Mouse (Mus musculus) right cerebral cortex, postnatal 14 days (tissue): ENCODE measurements around the gene Gm49711.
"Not testable (repeated sequence)": the region's sequence is repeated elsewhere in the genome, so short reads cannot be mapped to it uniquely, and the experiment has no call there.

Source experiments
- DNase-seq: peaks from one replicate; pipeline ENCODE4 v3.0.0; 2022

The Gm49711 gene

DNA sequence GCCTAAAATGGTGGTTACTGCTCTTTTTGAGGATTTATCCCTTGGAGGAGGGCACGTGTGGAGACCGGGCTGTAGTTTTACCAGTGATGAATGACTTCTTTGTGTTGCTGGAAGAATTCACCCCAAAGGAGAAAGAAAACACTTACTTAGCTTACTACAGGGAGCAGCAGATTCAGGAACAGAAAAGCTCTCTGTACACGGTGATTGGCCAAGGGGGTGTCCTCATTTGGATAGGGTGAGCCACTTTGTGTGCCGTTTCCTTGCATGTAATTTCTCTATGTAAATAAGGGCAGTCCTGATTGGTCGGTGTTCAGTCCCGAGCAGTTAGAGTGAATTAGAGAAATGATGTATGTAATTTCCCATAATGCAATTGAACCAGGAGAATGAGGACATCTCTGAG, 137.0 kb downstream of the Gm49711 start:
- no peak for DNase-seq

DNA sequence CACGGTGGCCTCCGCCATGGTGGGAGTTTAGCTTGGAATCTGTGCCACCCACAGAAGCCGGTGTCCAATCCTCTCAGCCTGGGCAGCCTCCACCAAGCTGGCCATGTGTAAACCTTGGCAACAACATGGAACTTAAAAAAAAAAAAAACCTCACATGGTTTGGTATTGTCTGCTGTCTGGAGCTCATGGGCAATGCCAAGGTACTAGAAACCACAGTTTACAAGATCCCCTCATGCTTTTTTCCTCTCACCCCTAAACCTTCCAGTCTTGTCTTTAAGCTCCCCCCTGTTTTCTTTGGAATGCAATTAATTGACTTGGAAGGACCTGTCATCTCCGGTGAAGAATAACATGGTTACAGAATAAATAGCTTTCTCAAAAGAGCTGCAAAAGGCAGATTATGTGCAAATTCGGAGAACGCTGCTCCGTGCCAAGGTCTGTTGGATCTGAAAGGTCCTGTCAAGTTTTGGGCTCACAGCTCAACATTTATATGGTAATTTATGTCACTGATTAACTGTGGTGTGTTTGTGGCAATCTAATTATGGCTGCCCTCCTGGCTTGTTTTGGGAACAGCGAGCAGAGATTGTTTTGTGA, 138.7 kb downstream of the Gm49711 start:
- no peak for DNase-seq

DNA sequence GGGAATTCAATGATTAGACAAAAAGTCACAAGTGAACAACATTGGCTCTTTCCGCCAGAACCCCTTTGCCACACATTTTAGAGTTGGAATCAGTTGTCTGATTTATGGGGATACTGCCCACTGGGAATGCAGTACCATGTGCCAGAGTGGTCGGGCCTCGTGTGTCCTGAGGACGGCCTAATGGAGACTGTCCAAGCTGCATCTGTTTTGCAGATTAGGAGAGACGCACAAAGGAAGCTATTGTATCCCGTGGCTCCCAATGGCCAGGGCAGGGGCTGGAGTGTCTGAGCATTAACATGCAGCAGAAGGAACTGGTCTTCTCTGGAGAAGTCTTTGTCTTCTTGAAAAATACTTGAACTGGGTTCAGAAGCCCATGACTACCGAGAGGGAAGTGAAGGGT, 142.5 kb downstream of the Gm49711 start:
- no peak for DNase-seq

- DNase-seq = no peak
Measured at GRCm38 (mm10) chr16:92203599-92203998, 145.5 kb downstream of the Gm49711 start.

DNA sequence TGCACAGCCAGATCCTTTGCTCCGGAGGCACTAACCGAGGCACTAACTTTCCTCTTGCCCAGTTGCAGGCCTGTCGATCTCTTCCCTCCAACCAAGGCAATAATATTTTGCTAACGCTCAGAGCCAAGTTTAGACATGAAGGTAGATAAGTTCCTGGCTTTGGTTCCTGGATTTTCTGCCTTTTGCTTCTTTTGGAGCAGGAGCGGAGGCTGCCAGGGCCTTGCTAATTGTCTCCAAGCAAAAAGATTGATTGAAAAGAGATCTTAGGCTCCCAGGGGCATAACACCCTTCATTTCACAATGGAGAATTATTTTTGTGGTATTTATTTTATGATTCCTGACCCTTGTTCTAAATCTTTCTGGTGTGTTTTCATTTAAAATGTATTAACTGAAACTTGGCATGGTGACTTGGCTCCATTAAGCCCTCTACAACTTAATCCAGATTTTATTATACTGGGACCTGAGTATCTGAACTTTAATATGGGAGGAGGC, 151.2 kb downstream of the Gm49711 start:
- DNase-seq = no peak

- not testable (repeated sequence) for DNase-seq
Measured at GRCm38 (mm10) chr16:92210316-92210715, 152.2 kb downstream of the Gm49711 start.

DNA sequence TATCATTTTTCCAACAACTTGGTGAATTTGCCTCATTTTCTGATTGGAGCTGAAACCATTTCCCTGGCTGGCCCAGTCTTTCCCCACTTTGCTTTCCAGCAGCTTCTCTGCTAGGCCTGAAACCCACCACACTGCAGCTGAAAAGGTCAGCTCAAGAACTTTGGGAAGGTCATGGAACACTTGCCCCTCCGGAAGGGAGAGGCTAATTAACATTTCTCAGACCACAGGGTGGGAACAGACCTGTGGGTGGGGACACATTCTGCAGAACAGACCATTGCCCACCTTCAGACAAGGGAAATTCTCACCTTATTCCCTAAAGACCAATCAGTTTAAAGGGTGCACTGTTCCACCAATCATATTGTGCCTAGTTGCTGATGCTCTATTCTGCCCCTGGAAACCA, 155.8 kb downstream of the Gm49711 start:
- not testable (repeated sequence) for DNase-seq

DNA sequence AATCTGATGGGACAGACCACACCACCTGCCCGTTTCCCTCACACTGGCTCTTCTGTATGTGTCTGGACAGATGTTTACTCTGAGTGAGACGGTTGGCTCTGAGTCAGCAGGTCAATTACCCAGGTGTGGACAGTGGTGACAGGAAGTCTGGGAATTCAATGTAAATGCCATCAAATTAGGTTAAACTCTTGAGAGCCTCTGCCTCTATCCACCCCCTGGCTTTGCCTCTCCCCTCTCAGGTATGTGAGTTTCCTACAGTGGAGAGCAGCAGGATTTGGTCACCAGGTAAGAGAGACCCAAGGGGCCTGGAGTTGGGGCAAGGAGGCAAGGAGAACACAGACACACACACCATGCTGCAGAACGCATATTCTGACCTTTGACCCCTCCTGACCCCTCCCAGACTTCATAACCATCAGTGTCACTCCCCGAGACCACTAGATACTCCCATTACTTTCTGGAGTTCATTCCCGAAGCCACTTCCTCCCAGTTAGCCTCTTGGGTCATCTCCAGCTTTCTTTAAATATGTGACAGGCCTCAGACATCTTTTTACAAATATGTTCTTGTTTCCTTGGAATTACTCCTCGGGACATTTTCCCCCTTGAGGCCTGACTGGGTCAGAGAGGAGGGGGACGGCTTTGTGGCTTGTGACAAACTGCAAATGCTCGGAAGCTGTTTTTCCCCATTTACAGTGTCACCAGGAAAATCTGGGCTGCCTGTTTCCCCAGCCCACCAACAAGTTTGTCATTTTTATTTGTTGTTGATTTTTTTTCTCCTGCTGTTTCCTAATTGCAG, 157.7 kb downstream of the Gm49711 start:
- no peak for DNase-seq

- DNase-seq = no peak
Measured at GRCm38 (mm10) chr16:92220754-92221153, 162.6 kb downstream of the Gm49711 start.

DNA sequence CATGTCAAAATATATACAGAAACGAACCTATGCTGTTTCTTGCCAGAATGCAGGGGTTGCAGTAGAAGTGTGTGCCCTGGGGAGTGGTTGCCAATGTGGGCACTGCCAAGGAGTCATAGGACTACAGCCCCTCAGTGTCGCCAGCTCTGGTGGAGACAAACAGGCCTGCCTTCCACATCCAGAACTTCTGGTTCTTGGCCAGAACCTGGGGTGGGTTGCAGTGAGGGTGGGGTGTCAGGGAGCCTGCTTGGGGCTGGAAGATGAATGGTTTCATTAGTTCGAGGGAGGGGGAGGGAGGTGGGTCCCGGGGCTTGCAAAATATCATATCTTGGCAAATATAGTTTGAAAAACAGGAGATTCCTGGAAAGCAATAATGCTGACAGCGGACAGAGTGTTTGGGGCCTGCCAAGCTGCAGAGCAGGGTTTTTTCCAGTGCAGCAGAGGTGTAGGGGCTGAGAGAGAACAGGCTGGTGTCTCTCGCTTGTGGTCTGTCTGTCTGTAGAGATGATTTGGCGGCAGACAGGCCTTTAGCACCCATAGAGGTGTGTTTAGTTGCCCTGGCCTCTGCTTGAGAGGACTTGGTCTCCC, 170.3 kb downstream of the Gm49711 start:
- no peak for DNase-seq

DNA sequence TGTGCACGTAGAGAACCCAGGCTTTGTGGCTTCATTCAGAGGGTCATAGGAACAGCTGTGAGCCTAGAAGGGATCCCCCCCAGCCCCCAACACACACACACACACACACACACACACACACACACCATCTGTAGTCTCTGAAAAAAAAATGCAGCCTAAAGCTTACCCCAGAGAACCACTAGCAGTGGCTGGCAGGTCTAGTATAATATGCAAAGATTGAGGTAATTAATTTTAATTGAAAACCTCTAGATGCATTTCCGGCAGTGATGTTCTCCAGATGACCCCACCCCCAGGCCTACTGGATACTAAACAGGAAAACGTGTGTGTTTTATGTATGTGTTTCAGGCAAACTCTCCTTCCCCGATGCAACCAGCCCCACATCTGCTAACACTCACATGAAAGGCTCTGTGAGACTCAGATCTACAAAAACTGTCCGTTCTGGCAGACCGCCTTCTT, 172.4 kb downstream of the Gm49711 start:
- DNase-seq = no peak

DNA sequence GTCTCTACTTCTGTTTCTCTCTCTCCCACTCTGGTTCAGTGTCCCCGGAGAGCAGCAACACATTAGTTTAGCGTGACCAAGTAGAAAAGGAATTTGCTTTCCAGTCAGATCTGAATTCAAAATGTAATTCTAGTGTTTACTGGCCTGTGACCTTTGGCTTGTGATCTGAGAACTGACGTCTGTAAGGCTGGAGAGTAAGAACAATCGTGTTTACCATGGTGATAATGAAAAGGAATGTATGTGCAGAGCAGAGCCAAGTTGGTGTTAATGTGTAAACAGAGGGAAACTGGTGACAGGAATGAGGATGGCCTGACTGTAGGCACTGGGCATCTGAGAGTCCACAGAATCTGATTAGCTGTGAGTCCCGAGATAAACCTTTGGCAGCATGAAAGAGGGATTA, 176.4 kb downstream of the Gm49711 start:
- no peak for DNase-seq

- DNase-seq = no peak
Measured at GRCm38 (mm10) chr16:92235222-92235621, 177.1 kb downstream of the Gm49711 start.
